14 mouse cellular contexts compared by ENCODE assay signal in genomic region chr9:72580216-72580615, GRCm38 (mm10). TPM values are rescaled to one million over a fixed set of nuclear protein-coding genes. Genes with fewer than 3 reads are reported as not detected.
A peak's percentile ranks its signal among the peaks of the same experiment; 100 is the strongest.
DNase-seq lines count a peak whose midpoint lies in the region; ATAC-seq and TF ChIP-seq lines count a peak whose summit lies in the region.
"Had no signal": no experiment of that assay in that cellular context is flagged by ENCODE, and none has a peak within 500 bp of the region (broad histone marks: within the 10 kb centered on the region; RNA-seq: fewer than 3 reads in every experiment).

No protein-coding gene starts in this region.

- TF ChIP-seq CTCF in liver, adult 2 months (IDR thresholded peaks at IDR 0.05; ENCODE audit: low read depth, low read length): no peak

- ATAC-seq in heart, embryonic 13.5 days (ENCODE audit: extremely low read depth, insufficient number of reproducible peaks, low FRiP score, low TSS enrichment): no peak
- ATAC-seq in megakaryocyte, adult 5-6 weeks (ENCODE audit: poor library complexity, severe bottlenecking): peak; percentile 78
- no peak for ATAC-seq in hindbrain, embryonic 14.5 days (ENCODE audit: low FRiP score)
- ATAC-seq: inflammation-experienced regulatory T-cells, adult 6 months; midbrain, embryonic 15.5 days had no signal

- no peak overlapping the region for H3K4me2 ChIP-seq in heart, embryonic 13.5 days
- no peak overlapping the region for H3K4me2 ChIP-seq in hindbrain, embryonic 14.5 days (replicated peaks)
- H3K4me2 ChIP-seq: limb, embryonic 13.5 days; midbrain, embryonic 15.5 days; neural tube, embryonic 12.5 days had no signal

- WGBS in heart, embryonic 13.5 days: 10% methylated on average over 3 of the region's 3 CpGs
- WGBS in liver, adult 2 months: 58% methylated on average over 3 of the region's 3 CpGs
- 56% methylated on average over 3 of the region's 3 CpGs for WGBS in hindbrain, embryonic 14.5 days

- DNase-seq in heart, postnatal 25 days (ENCODE audit: low spot score): no peak
- DNase-seq in liver, adult 2 months (ENCODE audit: extremely low read depth, low read depth, low spot score): peak; percentile 28
- DNase-seq in liver: no peak
- DNase-seq in embryo, embryonic 11 days: peak; percentile 45
- DNase-seq in T-cell, adult 2 months (ENCODE audit: low spot score): no peak
- no peak for DNase-seq in hindbrain, embryonic 14.5 days (ENCODE audit: low spot score)
- DNase-seq: adrenal gland, postnatal 10 days; lung, postnatal 10 days had no signal

- no peak overlapping the region for H3K9ac ChIP-seq in heart, embryonic 13.5 days
- H3K9ac ChIP-seq in liver, adult 2 months (ENCODE audit: low read depth, low read length): no peak overlapping the region
- no peak overlapping the region for H3K9ac ChIP-seq in hindbrain, embryonic 14.5 days
- H3K9ac ChIP-seq: limb, embryonic 13.5 days; midbrain, embryonic 15.5 days; neural tube, embryonic 12.5 days had no signal

- H3K79me2 ChIP-seq in liver, adult 2 months (ENCODE audit: control insufficient read depth, insufficient read depth, low read length): no peaks in the 10 kb centered on the region; the same call in 1 of the 2 replicates

- intact Hi-C loops in heart, postnatal 25 days (cut with DNase I): no loop called here

- no peak overlapping the region for H3K4me3 ChIP-seq in heart, embryonic 13.5 days
- no peak overlapping the region for H3K4me3 ChIP-seq in liver, adult 2 months (ENCODE audit: insufficient read depth, low read depth, low read length)
- H3K4me3 ChIP-seq in hindbrain, embryonic 14.5 days (replicated peaks; ENCODE audit: low read length): no peak overlapping the region
- H3K4me3 ChIP-seq: limb, embryonic 13.5 days; midbrain, embryonic 15.5 days; neural tube, embryonic 12.5 days had no signal

- no peak for TF ChIP-seq POLR2A in liver, adult 2 months (IDR thresholded peaks at IDR 0.05; ENCODE audit: extremely low read depth, insufficient read depth, low read length)

- no peaks in the 10 kb centered on the region for H3K9me3 ChIP-seq in heart, embryonic 13.5 days
- no peaks in the 10 kb centered on the region for H3K9me3 ChIP-seq in hindbrain, embryonic 14.5 days (ENCODE audit: control insufficient read depth, low read length)
- H3K9me3 ChIP-seq: limb, embryonic 13.5 days; midbrain, embryonic 15.5 days; neural tube, embryonic 12.5 days had no signal

- peaks cover 5% of the 10 kb centered on the region; the same call in 1 of the 2 replicates for H3K4me1 ChIP-seq in heart, embryonic 13.5 days
- H3K4me1 ChIP-seq in liver, adult 2 months (ENCODE audit: control insufficient read depth, insufficient read depth, low read length): no peaks in the 10 kb centered on the region
- no peaks in the 10 kb centered on the region for H3K4me1 ChIP-seq in hindbrain, embryonic 14.5 days (replicated peaks; ENCODE audit: control insufficient read depth, insufficient read depth, low read length)
- H3K4me1 ChIP-seq: midbrain, embryonic 15.5 days; neural tube, embryonic 12.5 days had no signal

- 0 out of 2 replicates have a peak overlapping the region, but pooled peaks have one; percentile 21 for H3K27ac ChIP-seq in heart, embryonic 13.5 days (replicated peaks)
- no peak overlapping the region for H3K27ac ChIP-seq in liver, adult 2 months (replicated peaks; ENCODE audit: insufficient read depth, low read depth, low read length)
- no peak overlapping the region for H3K27ac ChIP-seq in hindbrain, embryonic 14.5 days
- H3K27ac ChIP-seq: limb, embryonic 13.5 days; midbrain, embryonic 15.5 days; neural tube, embryonic 12.5 days had no signal

- H3K27me3 ChIP-seq in heart, embryonic 13.5 days (replicated peaks): no peaks in the 10 kb centered on the region
- H3K27me3 ChIP-seq in liver, adult 2 months (ENCODE audit: control insufficient read depth, insufficient read depth, low read length): no peaks in the 10 kb centered on the region
- H3K27me3 ChIP-seq in hindbrain, embryonic 14.5 days (ENCODE audit: control insufficient read depth, insufficient read depth, low read length): no peaks in the 10 kb centered on the region
- H3K27me3 ChIP-seq: limb, embryonic 13.5 days; midbrain, embryonic 15.5 days; neural tube, embryonic 12.5 days had no signal

- H3K36me3 ChIP-seq in heart, embryonic 13.5 days: peaks cover 14% of the 10 kb centered on the region; the same call in 1 of the 2 replicates
- H3K36me3 ChIP-seq in liver, adult 2 months (ENCODE audit: control insufficient read depth, insufficient read depth, low read length): peaks cover 3% of the 10 kb centered on the region; the same call in 1 of the 2 replicates
- H3K36me3 ChIP-seq in hindbrain, embryonic 14.5 days (replicated peaks; ENCODE audit: control insufficient read depth, insufficient read depth): no peaks in the 10 kb centered on the region
- H3K36me3 ChIP-seq: midbrain, embryonic 15.5 days; neural tube, embryonic 12.5 days had no signal

RNA-seq across cellular contexts. Expression of gene Rfx7, which starts 48.2 kb away (rescaled TPM):
- 6.1 TPM in 2 replicates for polyA plus RNA-seq in heart, embryonic 13.5 days (2015; fragmentation: Nextera tagmentation; extraction: Ambion mirVana)
- total RNA-seq in heart, postnatal 25 days (2021): 10 to 100 TPM in 1 of 2 experiments, 1 to 10 TPM in 1; 8.7 to 10.3 TPM
- 5.4 and 6.7 TPM in 2 replicates for total RNA-seq in liver, adult 2 months (2014; rRNA removed)
- polyA plus RNA-seq in liver, adult 2 months (2012; rRNA removed): 2.3 and 3.3 TPM in 2 replicates
- total RNA-seq in megakaryocyte, adult 5-6 weeks (2015): 52.7 and 55.2 TPM in 2 replicates
- total RNA-seq in megakaryocyte, adult 5-6 weeks (2017): 10.8 and 13.1 TPM in 2 replicates
- polyA plus RNA-seq in hindbrain, embryonic 14.5 days (2014; fragmentation: Nextera tagmentation; extraction: Ambion mirVana): 24.1 and 24.5 TPM in 2 replicates

Comparison
In these comparisons a context has a peak if more than half of its experiments do, and no peak if none do; other contexts are left out.
1. DNase-seq: peak in liver, adult 2 months (single experiment) and embryo, embryonic 11 days (single experiment); none in heart, postnatal 25 days (single experiment), liver (single experiment), T-cell, adult 2 months (single experiment) and hindbrain, embryonic 14.5 days (single experiment).